Mouse (Mus musculus) MEL (cell line): ENCODE results near the gene Arnt2.

Experiments used
- CTCF ChIP-seq, 3 experiments: IDR thresholded peaks in 2 of 3; conservative IDR thresholded peaks in 1 of 3; 2 replicates each; pipeline ENCODE4 v1.5.1; 2011 to 2012; ENCODE audit warnings: low read length in 3 of 3, low read depth in 2 of 3, mild to moderate bottlenecking in 2 of 3, improper control_type of control experiment in 1 of 3, inconsistent platforms in 1 of 3, mixed read lengths in 1 of 3, moderate library complexity in 1 of 3; ENCODE audit not compliant: control insufficient read depth in 1 of 3, insufficient read depth in 1 of 3, poor library complexity in 1 of 3, severe bottlenecking in 1 of 3
- GATA1 ChIP-seq: IDR thresholded peaks from 2 replicates; pipeline ENCODE4 v1.6.1; 2011; ENCODE audit warnings: low read depth, low read length, improper control_type of control experiment

- TF ChIP-seq GATA1, result no peak
- TF ChIP-seq CTCF (IDR thresholded peaks at IDR 0.05 in 2 of 3, conservative IDR thresholded peaks at IDR 0.05 in 1 of 3; ENCODE audit: control insufficient read depth in 1 of 3, insufficient read depth in 1 of 3, low read depth in 2 of 3, low read length in 3 of 3, poor library complexity in 1 of 3, severe bottlenecking in 1 of 3), result no peak
Measured at GRCm38 (mm10) chr7:84439606-84440005, 29.6 kb upstream of the Arnt2 start.
